In genomic region chr19:45240026-45240425, GRCm38 (mm10) we compare ENCODE assay signal across 27 mouse cellular contexts. TPM values are rescaled to one million over a fixed set of nuclear protein-coding genes. Genes with fewer than 3 reads are reported as not detected.
DNase-seq lines count a peak whose midpoint lies in the region; ATAC-seq lines count a peak whose summit lies in the region.
"Had no signal": no experiment of that assay in that cellular context is flagged by ENCODE, and none has a peak within 500 bp of the region (broad histone marks: within the 10 kb centered on the region; RNA-seq: fewer than 3 reads in every experiment).

No protein-coding gene starts in this region.

- no peak overlapping the region for H3K9ac ChIP-seq in neural tube, embryonic 15.5 days (replicated peaks)
- H3K9ac ChIP-seq: forebrain, embryonic 13.5 days; hindbrain, embryonic 13.5 days had no signal

- no peak for ATAC-seq in neural tube, embryonic 15.5 days (ENCODE audit: low FRiP score)
- ATAC-seq: activated CD4-positive, CD25-positive, alpha-beta regulatory T cell, adult 4 months; forebrain, embryonic 13.5 days; forebrain, embryonic 16.5 days; hindbrain, postnatal 0 days; inflammation-experienced regulatory T-cells, adult 6 months; intestine, embryonic 16.5 days had no signal

- H3K4me2 ChIP-seq in neural tube, embryonic 15.5 days: no peak overlapping the region
- H3K4me2 ChIP-seq: forebrain, embryonic 13.5 days; heart, embryonic 11.5 days had no signal

- no peaks in the 10 kb centered on the region for H3K36me3 ChIP-seq in neural tube, embryonic 15.5 days
- H3K36me3 ChIP-seq: forebrain, embryonic 10.5 days; hindbrain, embryonic 13.5 days had no signal

- H3K27me3 ChIP-seq in neural tube, embryonic 15.5 days (replicated peaks): peaks cover 70% of the 10 kb centered on the region

- intact Hi-C loops in gastrocnemius, postnatal 14 days (cut with DNase I; ENCODE audit: low total_unique reads): no loop called here

- 11% methylated on average over 2 of the region's 2 CpGs for WGBS in neural tube, embryonic 15.5 days

- DNase-seq in embryo, embryonic 10.5 days (ENCODE audit: low spot score): peak; percentile 10
- no peak for DNase-seq in embryo, embryonic 11 days
- DNase-seq in neural tube, embryonic 10.5 days (ENCODE audit: extremely low spot score, low spot score): peak; percentile 25
- peak; percentile 58 for DNase-seq in gastrocnemius, postnatal 14 days
- DNase-seq in skeletal muscle tissue, adult 2 months (ENCODE audit: low read depth, low spot score): peak; percentile 89
- no peak for DNase-seq in kidney, postnatal 36 days
- no peak for DNase-seq in layer of hippocampus, adult 8-10 months (ENCODE audit: low spot score in 2 of 2)
- DNase-seq: adrenal gland, postnatal 10 days; adrenal gland, postnatal 36 days; cerebellum, adult 18-20 months; cerebellum, adult 9-10 months; cerebellum, postnatal 14 days; heart, adult 11 months had no signal

- H3K4me3 ChIP-seq in neural tube, embryonic 15.5 days (replicated peaks): no peak overlapping the region
- H3K4me3 ChIP-seq: forebrain, embryonic 10.5 days; forebrain, embryonic 13.5 days; hindbrain, embryonic 13.5 days had no signal

- no peaks in the 10 kb centered on the region for H3K9me3 ChIP-seq in neural tube, embryonic 15.5 days (replicated peaks)
- H3K9me3 ChIP-seq: forebrain, embryonic 10.5 days; forebrain, embryonic 13.5 days; hindbrain, embryonic 13.5 days had no signal

- no peak overlapping the region for H3K27ac ChIP-seq in neural tube, embryonic 15.5 days (replicated peaks)
- H3K27ac ChIP-seq: forebrain, embryonic 10.5 days; forebrain, embryonic 13.5 days; hindbrain, embryonic 13.5 days; hindbrain, postnatal 0 days had no signal

- H3K4me1 ChIP-seq in neural tube, embryonic 15.5 days: peaks cover 62% of the 10 kb centered on the region

RNA-seq across cellular contexts. Expression of gene Lbx1, which starts 4.4 kb away (rescaled TPM):
- polyA plus RNA-seq in neural tube, embryonic 15.5 days (2015; fragmentation: Nextera tagmentation; extraction: Ambion mirVana): 10.9 and 16.9 TPM in 2 replicates
- 10 to 100 TPM; 32.2 to 38.1 TPM for total RNA-seq in gastrocnemius, postnatal 14 days (2021)
- total RNA-seq in layer of hippocampus, adult 8-10 months (2022): not detected
- total RNA-seq: common myeloid progenitor, adult 5-6 weeks; hematopoietic stem cell, adult 5-6 weeks had no signal
- polyA plus RNA-seq: activated CD4-positive, CD25-positive, alpha-beta regulatory T cell, adult 4 months; forebrain, embryonic 10.5 days; forebrain, embryonic 13.5 days; forebrain, embryonic 16.5 days; heart, embryonic 14.5 days; heart, postnatal 0 days; inflammation-experienced regulatory T-cells, adult 6 months; intestine, embryonic 16.5 days had no signal

Comparison
In these comparisons a context has a peak if more than half of its experiments do, and no peak if none do; other contexts are left out.
1. DNase-seq: peak in embryo, embryonic 10.5 days (single experiment), neural tube, embryonic 10.5 days (single experiment), gastrocnemius, postnatal 14 days (single experiment) and skeletal muscle tissue, adult 2 months (single experiment); none in embryo, embryonic 11 days (single experiment), kidney, postnatal 36 days (0 of 2) and layer of hippocampus, adult 8-10 months (0 of 2).
2. RNA of gene Lbx1, which starts 4.4 kb away (total RNA-seq): 32.2 to 38.1 TPM in gastrocnemius, postnatal 14 days; not detected in layer of hippocampus, adult 8-10 months; every median in the first group is over 10 times any median in the second.